Mouse (Mus musculus) embryonic fibroblast, embryonic 13.5 days (primary cell): ENCODE measurements around the gene Arfgap2.

Source experiments
- CTCF ChIP-seq: IDR thresholded peaks from 2 replicates; pipeline ENCODE4 v1.5.1; 2011; ENCODE audit warnings: mild to moderate bottlenecking, control low read depth, low read length, moderate library complexity, borderline replicate concordance; ENCODE audit not compliant: insufficient read depth
- POLR2A ChIP-seq: IDR thresholded peaks from 2 replicates; pipeline ENCODE4 v1.6.1; 2011; ENCODE audit warnings: low read depth, mild to moderate bottlenecking, control low read depth, low read length, moderate library complexity

DNA sequence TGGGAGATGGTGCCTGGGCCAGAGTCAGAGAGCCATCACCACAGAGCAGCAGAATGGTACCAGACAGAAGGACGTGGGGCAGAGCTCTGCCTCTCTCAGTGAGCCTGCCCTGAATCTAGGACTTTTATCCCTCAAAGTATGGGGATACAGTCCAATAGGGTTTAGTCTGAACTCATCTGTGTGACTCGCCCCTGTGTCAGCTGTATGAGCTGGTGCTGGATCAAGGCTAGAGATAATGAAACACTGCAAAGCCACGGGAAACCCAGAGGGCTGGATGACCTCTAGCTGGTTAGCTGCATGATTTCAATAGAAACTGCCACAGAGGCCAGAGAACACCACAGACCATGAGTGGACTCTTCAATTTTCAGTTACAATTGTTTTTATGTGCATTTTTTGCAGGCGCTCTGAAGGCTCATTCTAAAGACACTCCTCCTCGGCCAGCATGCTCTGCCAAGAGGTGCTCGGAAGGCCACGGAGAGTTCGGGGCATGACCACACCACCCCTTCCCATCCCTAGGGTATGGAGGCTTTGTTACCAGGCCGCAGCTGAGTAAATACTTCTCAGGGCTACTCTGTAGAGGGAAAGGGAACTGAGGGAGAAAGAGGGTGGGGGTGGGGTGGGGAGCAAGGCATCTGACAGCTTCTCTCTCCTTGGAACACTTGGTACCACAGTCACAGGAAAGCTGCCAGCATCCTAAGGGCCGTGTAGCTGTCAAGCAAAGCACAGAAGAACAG, 48.0 kb downstream of the Arfgap2 start:
- TF ChIP-seq CTCF (no peak), POLR2A (no peak)
